Mouse (Mus musculus) stomach, postnatal 0 days (tissue): ENCODE data around the gene Cebpg.

Experiments
- CTCF ChIP-seq: IDR thresholded peaks from 2 replicates; pipeline ENCODE4 v1.5.1; 2016; ENCODE audit warnings: antibody characterized with exemption, low read depth, mild to moderate bottlenecking, moderate library complexity
- EP300 ChIP-seq: optimal IDR thresholded peaks from 2 replicates; pipeline ENCODE3; 2016; ENCODE audit warnings: antibody characterized with exemption

DNA sequence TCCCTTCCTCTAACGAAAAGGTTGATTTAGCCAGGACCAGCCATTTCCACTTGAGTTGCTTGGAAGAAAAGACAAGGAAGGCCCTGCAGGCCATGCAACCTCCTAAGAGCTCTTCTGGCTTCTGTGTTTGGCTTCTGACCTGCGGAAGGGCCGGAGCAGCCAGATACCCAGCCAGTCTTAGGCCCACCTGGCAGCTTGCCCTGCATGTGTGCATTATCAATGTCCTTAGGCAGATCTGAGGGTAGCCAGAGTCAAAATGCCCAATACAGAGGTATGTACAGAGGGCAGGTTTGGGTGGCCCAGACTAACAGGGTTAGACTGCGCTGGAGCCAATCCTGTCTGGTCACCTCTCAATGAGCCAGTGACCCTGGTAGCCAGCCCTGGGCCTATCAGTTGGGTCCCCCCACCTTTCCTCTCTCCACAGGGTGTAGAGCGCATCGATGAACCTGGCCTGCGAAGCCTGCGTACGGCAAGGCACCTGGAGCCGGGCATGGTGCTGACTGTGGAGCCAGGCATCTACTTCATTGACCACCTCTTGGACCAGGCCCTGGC, 13.0 kb downstream of the Cebpg start:
- TF ChIP-seq CTCF (no peak), EP300 (no peak)
